Mouse (Mus musculus) ovary, postnatal 14 days (tissue): ENCODE data around the gene Siglecg.
A peak's percentile ranks its signal among the peaks of the same experiment; 100 is the strongest.
"Not testable (repeated sequence)": the region's sequence is repeated elsewhere in the genome, so short reads cannot be mapped to it uniquely, and the experiment has no call there.

ENCODE experiments used
- DNase-seq: peaks from one replicate; pipeline ENCODE4 v3.0.0; 2022; ENCODE audit warnings: low spot score

Siglecg gene

DNA sequence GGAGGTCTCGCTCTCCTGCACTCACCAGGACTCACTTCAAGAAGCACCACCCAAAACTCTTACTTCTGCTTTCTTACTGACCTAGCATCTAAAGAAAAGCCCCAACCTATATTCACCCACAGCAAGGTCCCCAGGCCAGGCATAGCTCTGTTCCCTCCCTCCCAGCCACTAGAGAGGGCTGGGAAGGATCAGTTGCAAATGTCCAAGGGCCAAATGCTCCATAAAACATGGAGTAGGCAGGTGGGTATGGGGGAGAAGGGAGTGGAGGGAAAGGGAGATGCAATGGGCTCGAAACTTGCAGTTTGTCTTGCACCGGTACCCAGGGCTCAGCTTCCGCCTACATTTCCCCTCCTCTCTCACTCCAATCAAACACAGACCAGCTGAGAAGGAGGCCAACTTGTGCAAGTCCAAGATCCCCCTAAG, at the start of gene Siglecg:
Siglecg (plus strand) TSS at position 74 of the 423 bp plus-strand sequence.
- DNase-seq: no peak

GRCm38 (mm10) chr7:43358556-43358955, 49.4 kb upstream of the Siglecg start:
- no peak for DNase-seq

- no peak for DNase-seq
Measured at GRCm38 (mm10) chr7:43361442-43361841, 46.6 kb upstream of the Siglecg start.

DNA sequence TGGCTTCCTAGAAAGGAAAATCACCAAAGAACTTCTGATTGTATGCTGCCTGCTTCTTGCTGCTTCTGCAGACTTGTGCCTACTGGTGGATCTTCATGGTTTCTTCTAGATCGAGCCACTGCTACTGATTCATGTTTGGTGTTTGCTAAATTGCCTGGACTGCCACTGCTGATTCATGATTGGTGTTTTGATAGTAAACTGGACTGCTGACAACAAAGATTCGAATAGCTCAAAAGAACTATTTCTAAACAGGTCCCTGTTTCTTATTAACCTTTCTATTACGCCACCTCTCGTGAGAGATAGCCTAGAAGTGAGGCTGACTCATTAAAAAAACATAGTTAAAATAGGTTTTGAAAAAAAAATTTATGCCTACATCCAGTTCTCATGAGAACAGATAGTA, 46.0 kb upstream of the Siglecg start:
- DNase-seq: no peak

DNA sequence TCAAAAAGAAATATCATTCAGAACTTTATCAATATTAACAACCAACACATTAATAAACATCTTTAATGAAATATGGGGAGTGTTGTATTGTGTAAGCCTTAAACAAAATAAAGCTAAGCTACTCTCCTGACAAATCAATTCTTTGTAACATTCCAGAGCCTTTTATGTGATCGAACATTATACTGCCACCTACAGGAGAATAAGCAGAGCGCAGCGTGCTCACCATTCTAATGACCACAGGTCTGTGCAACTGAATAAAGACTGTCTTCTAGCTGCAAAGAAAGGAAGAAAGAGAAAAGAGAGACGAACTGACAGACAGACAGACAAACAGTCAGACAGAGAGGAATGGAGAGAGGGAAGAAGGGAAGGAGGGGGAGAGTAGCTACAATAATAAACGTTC, 29.8 kb upstream of the Siglecg start:
- DNase-seq: peak; percentile 16

- DNase-seq: no peak
Measured at GRCm38 (mm10) chr7:43392349-43393121, 15.5 kb upstream of the Siglecg start.

DNA sequence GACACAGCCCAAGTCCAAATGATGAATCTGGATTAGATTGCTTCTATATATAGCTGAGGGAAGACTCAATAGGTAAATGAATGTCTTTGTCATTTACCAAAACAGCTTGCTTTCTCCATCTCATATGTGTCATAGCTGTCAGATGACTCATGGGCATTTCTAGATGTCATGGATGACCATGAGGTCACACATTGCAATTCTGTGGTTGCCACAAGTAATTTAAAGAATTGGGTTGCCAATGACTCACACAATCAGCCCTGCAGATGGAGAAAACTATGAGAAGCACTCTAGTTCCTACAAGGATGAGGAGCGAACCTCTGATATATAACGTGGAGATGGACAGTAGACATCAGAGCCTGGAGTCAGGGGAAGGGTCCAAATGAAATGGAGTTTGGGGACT, 8.5 kb upstream of the Siglecg start:
- no peak for DNase-seq

DNA sequence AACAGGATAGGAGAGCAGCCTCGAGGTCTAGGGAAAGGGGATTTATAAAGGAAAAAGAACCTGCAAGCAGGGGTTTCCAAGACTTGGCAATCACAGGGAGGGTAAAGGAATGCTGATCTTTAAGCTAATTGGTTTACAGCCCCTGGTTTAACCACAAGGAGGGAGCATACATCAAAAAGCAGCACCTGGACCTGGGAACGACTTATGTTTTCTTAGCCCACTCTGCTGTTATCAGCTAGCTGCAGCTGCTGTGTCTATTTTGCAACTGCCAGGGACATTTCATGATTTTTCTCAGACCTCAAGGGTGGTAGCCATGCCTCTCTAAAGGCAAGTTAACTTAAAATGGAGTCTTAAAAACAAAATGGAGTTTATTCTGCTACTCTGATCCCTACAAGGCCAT, 5.3 kb upstream of the Siglecg start:
- DNase-seq: no peak

GRCm38 (mm10) chr7:43407573-43407972, 431 bp upstream of the Siglecg start:
- DNase-seq: no peak

DNA sequence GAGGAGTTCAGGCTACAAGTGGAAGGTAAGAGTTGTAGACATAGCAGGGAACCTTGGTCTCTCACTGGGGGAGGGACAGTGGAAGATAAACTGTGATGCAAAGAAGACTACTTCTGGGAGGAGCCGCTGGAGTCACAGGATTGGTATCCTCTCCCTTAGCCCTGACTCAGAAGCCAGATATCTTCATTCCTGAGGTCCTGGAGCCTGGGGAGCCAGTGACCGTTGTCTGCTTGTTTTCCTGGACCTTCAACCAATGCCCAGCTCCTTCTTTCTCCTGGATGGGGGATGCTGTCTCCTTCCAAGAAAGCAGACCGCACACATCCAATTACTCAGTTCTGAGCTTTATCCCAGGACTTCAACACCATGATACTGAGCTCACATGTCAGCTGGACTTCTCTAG, 1.1 kb downstream of the Siglecg start:
- no peak for DNase-seq

- DNase-seq: not testable (repeated sequence)
Measured at GRCm38 (mm10) chr7:43411724-43412123, 3.7 kb downstream of the Siglecg start.

DNA sequence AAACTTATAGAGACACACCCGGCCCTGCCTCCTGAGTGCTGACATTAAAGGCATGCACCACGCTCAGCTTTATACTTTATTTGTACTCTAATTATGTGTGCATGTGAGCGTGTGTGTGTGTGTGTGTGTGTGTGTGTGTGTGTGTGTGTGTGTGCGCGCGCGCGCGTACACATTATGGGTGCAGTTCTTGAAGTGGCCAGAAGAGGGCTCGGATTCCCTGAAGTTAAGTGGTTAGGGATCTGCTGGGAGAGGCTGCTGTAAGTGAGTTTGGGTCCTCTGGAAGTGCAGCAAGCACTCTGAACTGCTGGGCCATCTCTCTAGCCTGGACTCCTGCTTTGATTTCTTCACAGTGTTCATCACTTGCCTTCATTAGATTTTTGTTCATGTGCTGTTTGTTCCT, 9.3 kb downstream of the Siglecg start:
- no peak for DNase-seq

GRCm38 (mm10) chr7:43422995-43423617, 15.1 kb downstream of the Siglecg start:
- DNase-seq: peak; percentile 79

GRCm38 (mm10) chr7:43423991-43424625, 16.1 kb downstream of the Siglecg start:
- no peak for DNase-seq

DNA sequence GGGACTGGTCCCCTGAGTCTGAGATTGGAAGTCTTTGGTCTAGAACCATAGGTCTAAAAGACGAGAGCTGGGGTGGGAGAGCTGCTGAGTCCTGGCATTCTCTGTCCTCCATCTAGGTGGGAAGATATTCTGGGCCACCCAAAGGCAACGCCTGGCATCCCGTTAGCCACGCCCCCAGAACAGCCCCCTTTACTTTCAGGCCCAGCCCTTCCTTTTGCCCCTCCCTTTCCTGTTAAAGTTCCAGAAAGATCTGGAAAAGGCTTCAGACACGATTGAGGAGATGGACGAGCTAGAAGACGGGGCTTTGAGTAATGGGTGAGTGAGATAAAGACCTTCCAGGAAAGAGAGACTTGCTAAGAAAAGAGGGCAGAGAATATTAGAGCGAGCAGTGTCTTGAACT, 19.4 kb downstream of the Siglecg start, which contains the start of gene Lim2:
Lim2 (plus strand) TSS at position 265 of the 400 bp plus-strand sequence.
- DNase-seq: no peak

DNA sequence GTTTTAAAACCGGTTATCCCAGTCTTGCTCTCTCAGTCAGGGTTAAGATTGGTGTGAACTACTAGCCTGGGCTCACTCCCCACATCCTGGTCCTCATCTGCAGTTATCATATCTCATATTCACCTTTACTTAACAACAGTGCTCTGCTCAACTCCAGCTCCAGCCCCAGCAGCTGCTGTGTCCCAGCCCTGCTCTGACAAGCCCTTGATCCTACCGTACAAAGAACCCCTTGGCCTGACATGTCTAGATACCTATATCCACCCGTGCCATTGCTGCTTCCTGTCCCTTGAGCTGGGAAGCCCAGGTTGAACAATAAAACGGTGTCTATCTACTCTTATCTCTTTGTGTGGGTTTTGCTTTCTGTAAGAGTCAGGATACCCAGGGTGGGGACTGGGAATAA, 21.5 kb downstream of the Siglecg start:
- no peak for DNase-seq

GRCm38 (mm10) chr7:43432891-43433290, 24.9 kb downstream of the Siglecg start:
- DNase-seq: no peak

DNA sequence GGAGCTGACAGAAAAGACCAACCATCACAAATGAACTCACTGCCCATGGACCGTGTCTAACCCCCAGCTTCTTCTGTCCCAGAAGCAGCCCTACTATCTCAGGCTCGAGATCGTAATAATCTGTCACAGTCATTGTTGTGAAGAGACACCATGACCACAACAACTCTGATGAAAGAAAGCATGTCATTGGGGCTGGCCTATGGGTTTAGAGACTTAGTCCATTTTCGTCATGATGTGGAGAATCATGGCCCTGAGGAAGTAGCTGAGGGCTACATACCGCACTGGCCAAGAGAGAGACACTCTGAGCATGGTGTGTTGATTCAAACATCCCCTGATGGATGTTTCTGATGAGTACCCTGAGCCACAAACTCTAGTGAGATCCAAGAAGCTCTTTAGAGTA, 26.7 kb downstream of the Siglecg start:
- DNase-seq: no peak

DNA sequence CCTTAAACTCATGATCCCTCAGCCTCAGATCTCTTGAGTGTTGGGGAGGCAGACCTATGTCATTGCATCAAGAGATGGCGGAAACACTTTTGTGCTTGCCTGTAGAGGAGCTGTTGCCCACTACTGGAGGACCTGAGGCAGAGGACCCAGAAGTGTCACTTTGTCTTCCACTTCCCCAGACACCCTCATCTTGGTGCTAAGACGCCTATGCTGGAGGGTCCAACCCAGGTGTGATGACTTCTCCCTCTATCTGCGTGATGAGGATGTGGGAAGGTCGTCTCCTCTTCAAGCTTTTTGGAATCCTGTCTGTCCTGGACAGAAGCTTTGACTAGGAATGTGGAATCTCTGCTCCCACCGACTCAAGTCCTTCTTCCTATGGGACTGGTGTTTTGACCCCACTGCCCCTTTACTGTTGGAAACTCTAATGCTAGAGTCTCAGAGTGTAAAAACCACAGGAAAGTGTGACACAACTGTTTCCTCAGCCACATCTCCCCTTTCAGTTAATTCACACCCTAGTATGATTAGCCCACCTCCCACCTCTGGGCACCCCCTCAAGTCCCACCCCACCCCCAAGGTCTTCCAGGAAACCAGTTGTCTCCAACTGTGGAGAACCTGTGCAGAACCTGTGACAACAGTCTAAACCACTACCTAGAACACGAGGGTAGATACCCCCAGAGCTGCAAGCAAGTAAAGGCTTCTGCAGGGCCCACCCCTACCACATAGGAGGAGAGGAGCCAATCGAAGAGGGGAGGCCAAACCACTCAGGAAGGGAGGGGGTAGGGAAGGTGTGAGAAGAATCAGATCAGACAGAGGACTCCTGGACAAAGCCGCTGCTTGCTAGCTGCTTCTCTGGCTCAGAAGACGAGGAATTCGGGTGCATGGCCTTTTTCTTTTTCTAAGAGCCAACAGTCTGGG, 28.6 kb downstream of the Siglecg start, which contains the start of gene Nkg7:
Nkg7 (plus strand) TSS at position 733 of the 915 bp plus-strand sequence.
- DNase-seq: no peak

GRCm38 (mm10) chr7:43438611-43439010, 30.6 kb downstream of the Siglecg start:
- DNase-seq: no peak

DNA sequence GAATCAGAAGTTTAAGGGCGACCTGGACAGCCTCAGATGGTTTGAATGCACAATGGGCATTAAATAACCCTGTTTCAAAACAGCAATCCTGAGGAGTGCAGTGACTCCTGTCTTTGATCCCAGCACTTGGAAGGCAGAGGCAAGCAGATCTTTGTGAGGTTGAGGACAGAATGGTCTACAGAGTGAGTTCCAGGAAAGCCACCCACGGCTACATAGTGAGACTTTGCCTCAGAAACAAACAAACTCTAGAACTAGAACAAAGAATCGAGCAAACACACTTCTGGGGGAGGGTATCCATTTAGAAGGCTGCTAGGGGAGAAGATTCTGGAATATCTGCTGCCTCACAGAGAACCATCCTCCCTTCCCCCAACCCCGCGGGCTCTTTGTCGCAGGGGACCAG, 32.5 kb downstream of the Siglecg start, which contains the start of gene Cldnd2:
Cldnd2 (plus strand) TSS at position 301 of the 400 bp plus-strand sequence.
- DNase-seq: no peak

DNA sequence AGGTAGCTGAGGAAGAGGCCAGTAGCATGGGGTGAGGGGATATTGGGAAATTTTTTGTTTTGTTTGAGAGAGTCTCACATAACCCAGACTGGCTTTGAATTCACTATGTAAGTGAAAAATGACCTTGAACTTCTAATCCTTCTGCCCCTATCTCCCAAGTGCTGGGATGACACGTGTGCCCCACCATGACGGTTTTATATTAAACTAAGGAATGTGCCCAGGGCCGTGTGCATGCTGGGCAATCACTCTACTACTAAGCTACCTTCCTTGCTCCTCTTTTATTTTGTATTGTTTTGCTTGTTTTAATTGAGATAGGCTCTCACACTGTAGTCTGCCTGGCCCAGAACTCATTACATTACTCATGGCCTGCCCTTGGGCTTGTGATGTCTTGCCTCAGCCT, 33.1 kb downstream of the Siglecg start:
- DNase-seq: no peak
